In the genomic region with DNA sequence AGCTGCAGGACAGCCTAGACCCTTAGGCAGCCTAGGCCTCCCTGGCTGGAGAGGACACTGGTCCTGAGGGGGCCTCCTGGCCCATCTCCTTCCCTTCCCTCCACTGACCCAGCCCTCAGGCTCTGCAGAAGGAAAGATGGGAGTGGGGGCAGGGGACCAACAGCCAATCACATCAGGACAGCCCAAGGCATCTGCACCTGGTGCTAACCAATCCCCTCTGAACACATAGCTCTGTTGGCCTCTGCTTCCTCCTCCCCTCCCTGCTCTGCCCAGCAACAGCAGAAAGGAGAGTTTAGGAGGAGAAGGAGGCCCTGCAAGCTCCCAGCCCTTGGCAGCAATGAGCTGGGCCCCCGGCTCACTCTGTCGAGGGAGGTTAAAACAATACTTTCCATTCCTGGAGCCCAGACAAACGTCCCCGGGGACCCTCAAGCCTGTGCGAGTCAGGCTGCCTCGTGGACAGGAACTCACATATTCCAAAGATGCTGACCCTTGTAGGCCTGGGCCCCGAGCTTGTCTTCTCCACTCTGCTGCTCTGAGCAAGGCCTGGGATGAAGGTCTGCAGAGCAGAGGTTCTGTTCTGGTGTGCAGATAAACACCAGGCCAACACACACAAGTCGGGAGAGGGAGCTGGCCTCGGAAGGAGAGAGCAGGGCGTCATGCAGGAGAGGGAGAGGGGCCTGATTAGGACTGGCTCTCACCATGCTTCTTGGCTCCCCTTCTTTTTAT, we compare ENCODE assay signal across 7 mouse cellular contexts. TPM values are rescaled to one million over a fixed set of nuclear protein-coding genes. Genes with fewer than 3 reads are reported as not detected.
DNase-seq lines count a peak whose midpoint lies in the region; ATAC-seq lines count a peak whose summit lies in the region.
"Not testable (repeated sequence)": the region's sequence is repeated elsewhere in the genome, so short reads cannot be mapped to it uniquely, and the experiment has no call there.

No protein-coding gene starts in this region.

- peak; percentile 83; the same call in 1 of the 2 replicates for ATAC-seq in forebrain, embryonic 12.5 days (ENCODE audit: low FRiP score)
- peak; percentile 84 for ATAC-seq in heart, embryonic 13.5 days (ENCODE audit: extremely low read depth, insufficient number of reproducible peaks, low FRiP score, low TSS enrichment)
- peak; percentile 77 for ATAC-seq in hindbrain, embryonic 14.5 days (ENCODE audit: low FRiP score)
- peak; percentile 98 for ATAC-seq in kidney, embryonic 15.5 days (replicated peaks; ENCODE audit: low FRiP score)
- ATAC-seq in limb, embryonic 15.5 days (ENCODE audit: insufficient number of reproducible peaks, low FRiP score, low TSS enrichment, low read depth): peak; percentile 94
- peak; percentile 91 for ATAC-seq in midbrain, embryonic 11.5 days (ENCODE audit: low FRiP score)
- ATAC-seq in neural tube, embryonic 13.5 days (ENCODE audit: low read depth): peak; percentile 88

- H3K9ac ChIP-seq in forebrain, embryonic 12.5 days; heart, embryonic 13.5 days; hindbrain, embryonic 14.5 days; kidney, embryonic 15.5 days; limb, embryonic 15.5 days; midbrain, embryonic 11.5 days (ENCODE audit: low read length); neural tube, embryonic 13.5 days: not testable (repeated sequence)

- H3K4me1 ChIP-seq in forebrain, embryonic 12.5 days; hindbrain, embryonic 14.5 days (replicated peaks; ENCODE audit: control insufficient read depth, insufficient read depth, low read length); kidney, embryonic 15.5 days; limb, embryonic 15.5 days; midbrain, embryonic 11.5 days (ENCODE audit: control insufficient read depth, insufficient read depth, low read length); neural tube, embryonic 13.5 days (replicated peaks): not testable (repeated sequence)
- peaks cover 23% of the 10 kb centered on the region for H3K4me1 ChIP-seq in heart, embryonic 13.5 days

- H3K27me3 ChIP-seq in forebrain, embryonic 12.5 days; heart, embryonic 13.5 days (replicated peaks); hindbrain, embryonic 14.5 days (ENCODE audit: control insufficient read depth, insufficient read depth, low read length); kidney, embryonic 15.5 days; limb, embryonic 15.5 days; midbrain, embryonic 11.5 days (ENCODE audit: control insufficient read depth, insufficient read depth, low read length); neural tube, embryonic 13.5 days: not testable (repeated sequence)

- not testable (repeated sequence) for DNase-seq in hindbrain, embryonic 14.5 days (ENCODE audit: low spot score); midbrain, embryonic 11.5 days (ENCODE audit: low spot score, missing footprints)

- not testable (repeated sequence) for H3K4me2 ChIP-seq in forebrain, embryonic 12.5 days; heart, embryonic 13.5 days; hindbrain, embryonic 14.5 days (replicated peaks); kidney, embryonic 15.5 days; limb, embryonic 15.5 days; midbrain, embryonic 11.5 days; neural tube, embryonic 13.5 days

- not testable (repeated sequence) for H3K27ac ChIP-seq in forebrain, embryonic 12.5 days; hindbrain, embryonic 14.5 days; midbrain, embryonic 11.5 days (ENCODE audit: low read depth, low read length); neural tube, embryonic 13.5 days (replicated peaks)
- peak overlapping the region; percentile 65 for H3K27ac ChIP-seq in heart, embryonic 13.5 days (replicated peaks)
- peak overlapping the region; percentile 58 for H3K27ac ChIP-seq in kidney, embryonic 15.5 days
- peak overlapping the region; percentile 61 for H3K27ac ChIP-seq in limb, embryonic 15.5 days

- 78% methylated on average over 4 of the region's 10 CpGs for WGBS in forebrain, embryonic 12.5 days
- 39% methylated on average over 5 of the region's 10 CpGs for WGBS in heart, embryonic 13.5 days
- 95% methylated on average over 3 of the region's 10 CpGs for WGBS in hindbrain, embryonic 14.5 days
- WGBS in kidney, embryonic 15.5 days: 64% methylated on average over 3 of the region's 10 CpGs
- 58% methylated on average over 5 of the region's 10 CpGs for WGBS in limb, embryonic 15.5 days
- 72% methylated on average over 2 of the region's 10 CpGs for WGBS in midbrain, embryonic 11.5 days
- 84% methylated on average over 4 of the region's 10 CpGs for WGBS in neural tube, embryonic 13.5 days

- H3K9me3 ChIP-seq in forebrain, embryonic 12.5 days; heart, embryonic 13.5 days; hindbrain, embryonic 14.5 days (ENCODE audit: control insufficient read depth, low read length); kidney, embryonic 15.5 days (replicated peaks); limb, embryonic 15.5 days; midbrain, embryonic 11.5 days (ENCODE audit: control insufficient read depth, low read length); neural tube, embryonic 13.5 days: not testable (repeated sequence)

- H3K36me3 ChIP-seq in forebrain, embryonic 12.5 days (replicated peaks); heart, embryonic 13.5 days; hindbrain, embryonic 14.5 days (replicated peaks; ENCODE audit: control insufficient read depth, insufficient read depth); kidney, embryonic 15.5 days; limb, embryonic 15.5 days; midbrain, embryonic 11.5 days (ENCODE audit: control insufficient read depth, insufficient read depth, low read length); neural tube, embryonic 13.5 days: not testable (repeated sequence)

- not testable (repeated sequence) for H3K4me3 ChIP-seq in forebrain, embryonic 12.5 days (replicated peaks); heart, embryonic 13.5 days; hindbrain, embryonic 14.5 days (replicated peaks; ENCODE audit: low read length); kidney, embryonic 15.5 days (replicated peaks); limb, embryonic 15.5 days; midbrain, embryonic 11.5 days (ENCODE audit: low read depth, low read length); neural tube, embryonic 13.5 days

RNA-seq across cellular contexts. Expression of a gene that starts 31.5 kb away (rescaled TPM):
- polyA plus RNA-seq in forebrain, embryonic 12.5 days (2016; fragmentation: Nextera tagmentation; extraction: Ambion mirVana): 257 and 277 TPM in 2 replicates
- 587 and 588 TPM in 2 replicates for polyA plus RNA-seq in heart, embryonic 13.5 days (2015; fragmentation: Nextera tagmentation; extraction: Ambion mirVana)
- 532 and 550 TPM in 2 replicates for polyA plus RNA-seq in hindbrain, embryonic 14.5 days (2014; fragmentation: Nextera tagmentation; extraction: Ambion mirVana)
- 647 and 740 TPM in 2 replicates for polyA plus RNA-seq in kidney, embryonic 15.5 days (2015; fragmentation: Nextera tagmentation; extraction: Ambion mirVana)
- 816 and 1,013 TPM in 2 replicates for polyA plus RNA-seq in limb, embryonic 15.5 days (2015; fragmentation: Nextera tagmentation; extraction: Ambion mirVana)
- polyA plus RNA-seq in midbrain, embryonic 11.5 days (2014; fragmentation: Nextera tagmentation; extraction: Ambion mirVana): 302 and 319 TPM in 2 replicates
- 408 and 440 TPM in 2 replicates for polyA plus RNA-seq in neural tube, embryonic 13.5 days (2015; fragmentation: Nextera tagmentation; extraction: Ambion mirVana)
